Mouse (Mus musculus) skeletal muscle tissue, adult 2 months (tissue): Measurements from ENCODE around the gene Zswim4.

Experiments
- DNase-seq: peaks from one replicate; pipeline ENCODE4 v3.0.0-alpha.2; 2012; ENCODE audit warnings: low read depth, low spot score

Zswim4 gene

GRCm38 (mm10) chr8:84223322-84224029, 13.4 kb downstream of the Zswim4 start:
- DNase-seq = no peak

GRCm38 (mm10) chr8:84222566-84223165, 14.2 kb downstream of the Zswim4 start:
- no peak for DNase-seq

GRCm38 (mm10) chr8:84220105-84220504, 16.8 kb downstream of the Zswim4 start:
- no peak for DNase-seq

GRCm38 (mm10) chr8:84218143-84218542, 18.7 kb downstream of the Zswim4 start:
- no peak for DNase-seq

GRCm38 (mm10) chr8:84217206-84217605, 19.6 kb downstream of the Zswim4 start:
- no peak for DNase-seq

- DNase-seq = no peak
Observed at GRCm38 (mm10) chr8:84213277-84213676, 23.6 kb downstream of the Zswim4 start.

GRCm38 (mm10) chr8:84211881-84212563, 24.8 kb downstream of the Zswim4 start:
- no peak for DNase-seq

- DNase-seq = no peak
Observed at GRCm38 (mm10) chr8:84211202-84211601, 25.7 kb downstream of the Zswim4 start.

GRCm38 (mm10) chr8:84210167-84210791, 26.6 kb downstream of the Zswim4 start:
- DNase-seq = no peak

GRCm38 (mm10) chr8:84208381-84209380, 28.2 kb downstream of the Zswim4 start:
- no peak for DNase-seq

- no peak for DNase-seq
Observed at GRCm38 (mm10) chr8:84207811-84208210, 29.0 kb downstream of the Zswim4 start.

GRCm38 (mm10) chr8:84206666-84207065, 30.2 kb downstream of the Zswim4 start:
- no peak for DNase-seq

GRCm38 (mm10) chr8:84205073-84205472, 31.8 kb downstream of the Zswim4 start:
- no peak for DNase-seq

- DNase-seq = peak; percentile 84
Observed at GRCm38 (mm10) chr8:84203975-84204772, 32.7 kb downstream of the Zswim4 start.

- DNase-seq = peak; percentile 83
Observed at GRCm38 (mm10) chr8:84202938-84203917, 33.6 kb downstream of the Zswim4 start.

- no peak for DNase-seq
Observed at GRCm38 (mm10) chr8:84202466-84202865, 34.4 kb downstream of the Zswim4 start.

GRCm38 (mm10) chr8:84201545-84202245, 35.2 kb downstream of the Zswim4 start:
- peak; percentile 89 for DNase-seq
